Mouse (Mus musculus): ENCODE measurements around the gene Aqp12.

GRCm38 (mm10) chr1:93010731-93011130 lies 4.6 kb downstream of the Aqp12 start:
- TF ChIP-seq CTCF (IDR thresholded peaks at IDR 0.05; ENCODE audit: low read depth) (peak; percentile 52), EP300 (IDR thresholded peaks at IDR 0.05; ENCODE audit: low read depth) (no peak)

Data from heart, postnatal 0 days (tissue).